Mouse (Mus musculus): ENCODE data around the gene Defb21.

The Defb21 gene

DNA sequence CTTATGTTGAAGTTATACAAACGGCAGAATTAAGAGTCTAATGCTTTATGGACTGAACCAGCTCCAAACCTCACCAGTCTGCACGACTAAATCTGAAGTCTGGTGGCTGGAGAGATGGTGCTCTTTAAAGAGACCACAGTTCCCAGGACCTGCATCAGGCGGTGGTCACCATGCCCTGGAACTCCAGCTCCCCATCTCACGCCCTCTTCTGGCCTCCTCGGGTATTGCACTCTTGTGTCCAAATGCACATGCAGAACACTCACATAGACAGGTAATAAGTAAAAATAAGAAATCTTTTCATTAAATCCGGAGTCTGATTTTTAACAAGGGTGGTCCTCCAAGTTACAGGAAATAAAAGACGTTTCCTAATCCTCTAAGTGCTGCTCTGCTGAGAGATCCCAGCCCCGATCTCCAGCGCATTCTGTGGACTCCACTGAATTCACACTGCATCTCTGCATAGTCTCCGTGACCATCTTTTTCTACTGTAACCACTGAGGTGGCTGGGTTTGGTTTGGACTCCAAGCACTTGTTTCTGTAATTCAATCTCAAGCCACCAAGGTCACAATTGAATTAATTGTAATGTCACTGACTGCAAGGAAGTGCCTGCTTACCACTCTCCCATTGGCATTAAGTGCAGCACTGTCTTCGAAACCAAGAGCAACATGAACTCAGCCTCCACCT lies at the start of gene Defb21:
Gene Defb21 (plus strand): TSS at position 631 of the 681 bp plus-strand sequence.
- no peak for DNase-seq

DNA sequence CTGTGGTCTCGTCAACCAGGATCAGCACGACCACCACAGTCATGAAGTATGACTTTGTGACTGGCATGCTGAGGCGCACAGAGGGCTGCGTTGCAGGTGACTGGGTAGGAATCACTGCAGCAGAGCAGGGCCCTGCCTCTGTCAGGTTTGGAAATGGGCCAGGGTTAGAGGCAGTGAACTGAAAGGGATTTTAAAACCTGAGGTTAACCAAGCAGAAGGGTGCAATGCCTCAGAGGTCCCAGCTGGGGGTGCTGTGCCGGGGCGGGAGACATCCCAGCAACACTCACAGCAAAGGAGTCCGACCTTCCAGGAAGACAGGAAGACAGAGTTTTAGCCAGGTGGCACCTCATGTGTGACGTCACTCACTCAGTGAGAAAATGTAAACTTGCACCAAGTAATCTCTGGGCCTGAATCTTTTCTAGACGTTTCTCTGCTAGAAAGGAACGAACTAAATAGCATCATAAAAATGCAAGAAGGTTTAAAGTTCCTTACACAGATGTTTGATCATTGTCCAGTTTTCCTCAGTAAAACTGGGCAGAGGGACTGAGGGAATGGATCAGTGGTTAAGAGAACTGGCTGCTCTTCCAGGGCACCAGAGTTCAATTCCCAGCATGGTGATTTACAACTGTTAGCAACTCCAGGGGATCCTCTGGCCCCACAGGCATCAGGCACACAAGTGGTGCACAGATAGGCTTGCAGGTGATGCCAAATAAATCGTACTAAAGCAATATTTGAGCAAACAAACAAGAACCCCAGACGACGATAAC lies 32.4 kb upstream of the Defb21 start, which contains the start of gene Defb29:
Gene Defb29 (minus strand): TSS at position 155 of the 767 bp plus-strand sequence.
- DNase-seq, result no peak

DNA sequence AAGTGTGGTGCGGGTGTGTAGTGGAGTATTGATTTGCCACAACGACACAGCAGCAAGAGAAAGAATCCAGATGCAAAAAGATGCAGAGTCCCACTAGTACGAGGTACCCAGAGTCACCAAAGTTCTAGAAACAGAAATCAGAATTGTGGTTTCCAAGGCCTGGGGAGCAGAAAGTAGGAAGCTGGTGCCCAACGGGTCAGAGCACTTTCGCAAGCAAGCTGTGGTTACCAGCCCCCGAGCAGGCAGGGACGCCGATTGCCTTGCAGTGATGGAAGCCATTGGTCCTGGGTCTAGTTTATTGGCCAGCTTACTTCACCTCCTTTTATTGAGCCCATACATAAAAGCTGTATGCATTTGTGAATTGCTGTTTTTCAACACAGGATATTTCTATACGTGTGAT lies 30.6 kb upstream of the Defb21 start:
- no peak for DNase-seq

- DNase-seq, result no peak
Measured at GRCm38 (mm10) chr2:152542897-152543296, 29.6 kb upstream of the Defb21 start.

GRCm38 (mm10) chr2:152543478-152543877 lies 29.1 kb upstream of the Defb21 start:
- DNase-seq, result no peak

DNA sequence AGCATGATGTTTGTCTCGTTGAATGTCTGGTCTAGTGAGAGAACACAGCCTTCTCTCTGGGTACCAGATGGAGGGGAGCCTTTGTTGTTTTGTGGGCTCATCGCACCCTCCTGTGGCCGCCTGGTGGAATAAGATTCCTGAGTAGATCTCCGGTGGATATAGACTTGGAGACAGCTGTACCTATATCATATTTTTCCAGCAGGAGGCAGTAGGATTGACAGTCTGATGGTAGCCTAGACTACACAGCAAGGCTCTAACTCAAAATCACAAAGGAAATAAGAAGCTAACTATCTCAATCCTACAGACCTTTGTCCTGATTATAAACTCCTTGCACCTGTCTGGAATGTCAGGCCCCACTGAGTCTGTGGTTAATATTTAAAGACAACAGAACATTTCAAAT lies 27.9 kb upstream of the Defb21 start:
- no peak for DNase-seq

- no peak for DNase-seq
Measured at GRCm38 (mm10) chr2:152548124-152548523, 24.4 kb upstream of the Defb21 start.

GRCm38 (mm10) chr2:152553774-152554423 lies 18.6 kb upstream of the Defb21 start:
- peak in 1 of 2 experiments; percentile 15 for DNase-seq

GRCm38 (mm10) chr2:152556655-152557054 lies 15.9 kb upstream of the Defb21 start:
- no peak for DNase-seq

DNA sequence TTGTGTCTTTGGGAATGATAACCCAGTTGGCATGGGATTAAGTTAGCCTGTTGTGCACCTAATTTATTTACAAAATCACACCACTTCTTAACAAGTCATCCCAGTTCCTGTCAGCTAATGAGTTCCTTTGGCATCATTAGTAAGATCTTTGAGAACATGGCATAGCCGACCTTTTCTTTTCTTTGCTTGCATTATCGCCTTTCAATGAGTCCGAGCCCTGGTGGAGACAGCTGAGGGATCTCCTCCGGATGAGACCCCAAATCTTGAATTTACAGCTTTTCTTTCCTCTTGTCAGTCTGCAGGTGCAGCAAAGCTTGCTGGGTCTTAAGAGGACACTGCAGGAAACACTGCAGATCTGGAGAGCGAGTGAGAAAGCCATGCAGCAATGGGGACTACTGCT lies 3.5 kb upstream of the Defb21 start, which contains the start of gene Gm17416:
Gene Gm17416 (plus strand): TSS at position 301 of the 400 bp plus-strand sequence.
- DNase-seq, result no peak

DNA sequence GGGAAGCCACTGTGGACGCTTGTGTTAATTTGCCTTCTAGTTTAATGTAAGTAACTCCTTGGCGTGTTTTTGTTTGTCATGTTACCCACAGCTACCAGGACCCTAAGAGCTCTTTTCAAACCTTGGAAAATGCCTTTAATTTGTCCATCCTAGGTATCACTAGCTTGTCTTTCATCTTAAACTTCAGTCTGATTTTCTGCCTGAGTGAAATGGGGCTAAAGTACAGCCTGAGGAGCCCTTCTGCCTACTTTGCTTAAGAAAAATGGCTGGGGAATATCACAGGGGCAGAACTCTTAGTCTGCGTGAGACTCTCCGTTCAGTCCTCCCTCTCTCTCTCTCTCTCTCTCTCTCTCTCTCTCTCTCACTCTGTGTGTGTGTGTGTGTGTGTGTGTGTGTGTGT lies 2.7 kb upstream of the Defb21 start:
- no peak for DNase-seq

DNA sequence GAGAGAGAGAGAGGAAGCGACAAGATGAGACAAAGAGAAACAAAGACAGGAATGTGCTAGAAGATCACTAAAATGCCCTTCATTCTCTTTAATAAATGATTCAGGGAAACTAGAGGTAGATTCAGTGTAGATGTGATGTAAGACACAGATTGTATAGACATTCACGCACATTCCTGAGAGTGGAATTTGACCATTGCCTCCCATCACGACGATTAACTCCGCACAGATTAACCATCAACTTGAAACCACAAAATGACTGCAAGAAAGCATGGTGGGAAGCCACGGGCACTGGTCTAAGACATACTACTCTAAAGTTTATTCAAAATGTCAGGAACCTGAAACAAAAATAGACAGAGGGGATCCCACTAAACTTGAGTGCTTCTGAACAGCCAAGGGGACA lies 2.2 kb upstream of the Defb21 start:
- no peak for DNase-seq

DNA sequence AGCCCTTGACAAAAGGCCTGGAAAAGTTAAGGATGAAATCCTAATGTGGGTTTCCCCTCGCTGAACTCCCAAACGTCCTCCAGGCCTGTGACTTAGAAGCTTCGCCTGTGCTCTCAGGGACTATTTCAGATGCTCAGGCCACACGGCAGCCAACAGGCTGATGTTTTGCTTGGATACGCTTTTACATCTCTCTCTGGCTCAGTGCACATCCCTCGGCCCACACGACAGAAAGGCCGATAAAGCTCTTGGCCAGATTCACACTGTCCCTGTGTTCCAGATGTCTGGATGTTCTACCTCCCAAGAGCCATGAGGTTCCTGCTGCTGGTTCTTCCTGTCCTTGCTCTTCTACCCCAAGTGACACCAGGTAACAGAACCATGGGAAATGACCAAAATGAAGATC lies 940 bp downstream of the Defb21 start:
- no peak for DNase-seq

DNA sequence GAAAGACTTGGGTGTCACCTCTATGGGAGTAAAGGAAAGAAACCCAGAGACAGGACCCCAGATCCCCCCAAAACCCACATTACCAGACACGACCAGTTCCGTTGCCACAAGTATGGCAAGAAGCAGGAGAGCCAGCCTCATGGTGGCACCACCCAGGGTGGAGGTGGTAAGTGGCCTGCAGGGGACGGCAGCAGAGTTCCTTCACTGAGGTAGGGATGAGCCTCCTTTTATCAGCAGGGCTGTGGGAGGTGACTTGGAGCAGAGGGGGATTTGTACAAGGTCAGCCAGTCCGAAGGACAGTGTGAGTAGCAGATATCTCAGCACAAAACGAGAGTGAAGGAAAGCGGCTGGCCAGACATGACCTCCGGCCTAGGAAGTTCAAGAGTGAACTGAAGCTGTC lies 7.6 kb downstream of the Defb21 start, which contains the start of gene Defb19:
Gene Defb19 (minus strand): TSS at position 206 of the 400 bp plus-strand sequence.
- no peak for DNase-seq

GRCm38 (mm10) chr2:152580612-152581011 lies 8.1 kb downstream of the Defb21 start:
- DNase-seq, result no peak

DNA sequence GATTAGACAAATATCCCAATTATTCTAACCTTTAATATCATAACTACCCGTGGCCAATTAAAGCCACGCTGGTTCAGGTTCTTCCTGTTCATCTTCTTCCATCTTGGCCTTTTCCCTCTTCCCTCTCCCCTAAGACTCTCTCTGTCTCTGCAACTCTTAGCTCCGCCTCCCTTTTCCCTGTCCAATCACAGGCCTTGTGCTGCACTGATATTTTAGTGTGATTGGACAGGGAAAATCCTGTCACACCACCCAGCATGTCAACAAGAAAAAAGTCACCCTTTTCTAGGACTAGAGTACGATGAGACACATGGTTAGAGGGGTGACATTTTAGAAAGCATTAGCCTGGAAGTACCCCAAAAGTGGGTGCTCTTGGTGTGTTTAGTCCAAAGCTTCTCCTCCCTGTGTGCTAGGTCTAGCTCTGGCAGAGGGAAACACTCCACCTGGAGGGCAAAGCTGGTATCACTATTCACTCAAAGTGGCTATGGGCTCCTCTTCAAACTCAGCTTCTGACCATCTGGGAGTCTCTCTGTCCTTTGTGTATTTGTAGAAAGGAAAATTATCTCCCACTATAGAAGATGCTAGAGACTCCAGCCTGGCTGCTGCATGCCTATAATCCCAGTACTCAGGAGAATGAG lies 14.5 kb downstream of the Defb21 start:
- no peak for DNase-seq

DNA sequence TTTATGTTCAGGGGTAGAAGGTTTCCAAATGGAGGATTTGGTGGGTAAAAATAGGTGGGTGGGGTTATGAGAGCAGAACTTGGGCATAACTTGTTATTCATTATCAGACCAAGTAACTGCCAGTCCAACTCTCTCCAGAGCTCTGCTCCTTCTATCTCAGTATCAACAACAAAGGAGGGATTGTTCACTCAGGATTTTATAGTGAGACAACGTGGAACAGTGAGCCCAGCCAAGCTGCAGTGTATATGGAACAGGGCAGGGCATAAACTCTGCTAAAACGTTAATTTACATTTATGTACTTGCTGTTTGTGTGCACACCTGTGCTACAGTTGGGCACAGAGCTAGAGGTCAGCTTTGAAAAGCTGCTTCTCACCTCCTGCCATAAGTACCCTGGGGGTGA lies 15.9 kb downstream of the Defb21 start:
- no peak for DNase-seq

DNA sequence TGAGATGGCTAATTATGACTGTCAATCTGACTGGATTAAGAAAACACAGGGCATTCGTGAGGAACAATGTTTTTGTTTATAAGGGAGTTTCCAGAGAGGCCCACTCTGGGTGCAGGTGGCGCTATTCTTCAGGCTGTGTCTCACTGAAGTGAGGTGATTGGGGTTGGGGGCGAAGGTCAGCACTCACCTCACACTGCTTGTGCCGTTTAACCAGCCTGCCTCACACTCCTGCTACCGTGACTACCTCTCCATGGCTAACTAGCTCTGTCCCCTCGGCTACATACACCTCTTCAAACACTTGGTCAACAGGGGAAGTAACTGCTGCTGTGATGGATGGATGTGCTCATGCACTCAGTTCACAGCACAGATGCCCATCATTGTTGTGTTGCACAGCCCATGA lies 16.5 kb downstream of the Defb21 start:
- no peak for DNase-seq

- no peak for DNase-seq
Measured at GRCm38 (mm10) chr2:152599299-152599698, 26.8 kb downstream of the Defb21 start, which contains the start of gene Defb45. Gene Defb45, minus strand, starts transcription at chr2:152599399.

DNA sequence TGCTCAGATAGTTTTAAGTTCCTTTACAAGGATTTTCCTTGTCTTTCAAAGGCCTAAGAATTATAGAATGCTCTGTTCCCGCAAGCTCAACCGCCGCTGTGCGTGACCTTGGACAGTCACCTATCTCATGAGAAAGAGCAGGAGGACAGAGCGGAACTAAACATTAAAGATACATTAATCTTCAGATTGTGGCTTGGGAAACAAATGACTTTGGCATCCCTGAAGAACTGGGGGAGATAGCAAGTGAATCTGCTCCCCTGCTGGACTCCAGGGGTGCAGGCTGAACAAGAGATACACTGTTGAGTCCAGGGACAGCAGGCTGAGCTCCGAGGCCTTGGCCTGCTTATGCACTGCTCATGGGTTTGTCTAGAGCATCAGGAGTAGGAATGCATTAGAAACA lies 27.5 kb downstream of the Defb21 start:
- no peak for DNase-seq

GRCm38 (mm10) chr2:152601275-152601960 lies 28.9 kb downstream of the Defb21 start:
- DNase-seq, result no peak

DNA sequence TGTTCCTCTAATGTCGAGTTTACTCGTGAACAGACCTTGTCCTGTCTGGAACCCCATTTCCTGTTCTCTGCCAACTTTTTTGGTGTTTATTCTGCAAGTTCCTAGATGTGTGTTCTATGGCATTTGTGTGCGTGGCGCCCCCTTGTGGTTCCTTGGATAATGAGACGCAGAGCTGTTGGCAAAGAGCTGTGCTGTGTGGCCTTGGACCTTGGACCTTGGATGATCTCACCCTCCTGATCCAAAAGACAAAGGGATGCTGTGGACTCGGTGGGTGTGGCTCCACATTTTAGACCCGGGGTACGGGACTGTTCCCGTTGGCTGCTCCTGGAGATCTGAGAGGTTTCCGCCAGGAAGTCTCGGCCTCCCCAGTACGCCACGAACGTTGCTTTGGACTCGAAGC lies 31.5 kb downstream of the Defb21 start, which contains the start of gene Defb36:
Gene Defb36 (plus strand): TSS at position 271 of the 400 bp plus-strand sequence.
- DNase-seq, result peak in 1 of 2 experiments; percentile 28
